Mouse (Mus musculus) myocyte (in vitro differentiated cells): ENCODE measurements around the gene Fhad1. TPM values are rescaled to one million over a fixed set of nuclear protein-coding genes. Genes with fewer than 3 reads are reported as not detected.

ENCODE experiments used
- H3K27me3 ChIP-seq: one replicate; pipeline ENCODE4 v1.6.1; 2011; ENCODE audit not compliant: control insufficient read depth, insufficient read depth, insufficient read length
- H3K36me3 ChIP-seq: one replicate; pipeline ENCODE4 v1.6.1; 2011; ENCODE audit not compliant: control insufficient read depth, insufficient read depth
- H3K4me2 ChIP-seq: one replicate; pipeline ENCODE4 v1.6.1; 2011; ENCODE audit warnings: low read depth, control low read depth
- H3K4me3 ChIP-seq: one replicate; pipeline ENCODE4 v1.5.1; 2011; ENCODE audit warnings: mild to moderate bottlenecking, control low read depth, moderate library complexity
- H3K79me2 ChIP-seq: one replicate; pipeline ENCODE4 v1.6.1; 2011; ENCODE audit not compliant: control insufficient read depth, insufficient read depth
- H3ac ChIP-seq: one replicate; pipeline ENCODE4 v1.6.1; 2011; ENCODE audit not compliant: control insufficient read depth, insufficient read length
- CEBPB ChIP-seq: IDR thresholded peaks from 2 replicates; pipeline ENCODE4 v1.6.1; 2011; ENCODE audit warnings: mild to moderate bottlenecking, moderate library complexity; ENCODE audit not compliant: poor library complexity, insufficient read depth, severe bottlenecking
- E2F4 ChIP-seq: IDR thresholded peaks from one replicate; pipeline ENCODE4 v1.6.1; 2011; ENCODE audit warnings: mild to moderate bottlenecking, control low read depth, moderate library complexity; ENCODE audit not compliant: insufficient read depth
- MAX ChIP-seq: IDR thresholded peaks from one replicate; pipeline ENCODE4 v1.6.1; 2011; ENCODE audit warnings: low read depth, mild to moderate bottlenecking, control low read depth
- MYOD1 ChIP-seq, 3 experiments: IDR thresholded peaks; one replicate each; pipeline ENCODE4 v1.6.1; 2011; ENCODE audit warnings: control low read depth in 2 of 3, low read depth in 2 of 3, mild to moderate bottlenecking in 2 of 3, moderate library complexity in 1 of 3; ENCODE audit not compliant: insufficient read length in 2 of 3, control insufficient read depth in 1 of 3
- MYOG ChIP-seq, 3 experiments: IDR thresholded peaks; one replicate each; pipeline ENCODE4 v1.6.1; 2011; ENCODE audit warnings: control low read depth in 2 of 3, low read depth in 2 of 3, mild to moderate bottlenecking in 2 of 3; ENCODE audit not compliant: insufficient read length in 2 of 3, control insufficient read depth in 1 of 3, insufficient read depth in 1 of 3
- POLR2A ChIP-seq: IDR thresholded peaks from one replicate; pipeline ENCODE4 v1.6.1; 2011; ENCODE audit warnings: low read depth, mild to moderate bottlenecking, control low read depth, moderate library complexity; ENCODE audit not compliant: insufficient read length
- POLR2AphosphoS2 ChIP-seq: IDR thresholded peaks from one replicate; pipeline ENCODE4 v1.6.1; 2011; ENCODE audit warnings: low read depth, control low read depth; ENCODE audit not compliant: insufficient read length
- REST ChIP-seq: IDR thresholded peaks from one replicate; pipeline ENCODE4 v1.6.1; 2011; ENCODE audit warnings: mild to moderate bottlenecking, control low read depth, moderate library complexity; ENCODE audit not compliant: insufficient read depth, insufficient read length
- SRF ChIP-seq: IDR thresholded peaks from one replicate; pipeline ENCODE4 v1.6.1; 2011; ENCODE audit warnings: low read depth; ENCODE audit not compliant: control insufficient read depth, insufficient read length
- TCF12 ChIP-seq: IDR thresholded peaks from one replicate; pipeline ENCODE4 v1.6.1; 2011; ENCODE audit warnings: mild to moderate bottlenecking, control low read depth; ENCODE audit not compliant: poor library complexity, insufficient read depth, severe bottlenecking
- TCF3 ChIP-seq: IDR thresholded peaks from one replicate; pipeline ENCODE4 v1.6.1; 2011; ENCODE audit warnings: low read depth, control low read depth; ENCODE audit not compliant: insufficient read length
- USF1 ChIP-seq: IDR thresholded peaks from one replicate; pipeline ENCODE4 v1.6.1; 2011; ENCODE audit warnings: low read depth, mild to moderate bottlenecking, control low read depth, moderate library complexity
- polyA plus RNA-seq: library from polyadenylated mRNA; unstranded; fragments of >200 nt; fragmentation: generic; extraction: Trizol; gene quantifications from one replicate; pipeline ENCODE4 v1.2.1, GENCODE M21; 2012; ENCODE audit warnings: missing spikeins

The Fhad1 gene
- polyA plus RNA-seq, 1 experiment: 0.17 TPM

GRCm38 (mm10) chr4:141864506-141864905 lies 150.4 kb downstream of the Fhad1 start:
- Histone ChIP-seq H3K36me3 (no peaks in the 10 kb centered on the region), H3K4me3 (no peak overlapping the region), H3K79me2 (no peaks in the 10 kb centered on the region), H3K27me3 (no peaks in the 10 kb centered on the region), H3K4me2 (no peak overlapping the region), H3ac (no peak overlapping the region)
- TF ChIP-seq USF1: no peak
- no peak for TF ChIP-seq TCF3
- no peak for TF ChIP-seq POLR2AphosphoS2
- TF ChIP-seq MAX: no peak
- TF ChIP-seq MYOG (IDR thresholded peaks at IDR 0.05; ENCODE audit: control insufficient read depth in 1 of 3, insufficient read depth in 1 of 3, insufficient read length in 2 of 3, low read depth in 2 of 3): no peak
- TF ChIP-seq E2F4: no peak
- no peak for TF ChIP-seq TCF12
- TF ChIP-seq POLR2A: no peak
- no peak for TF ChIP-seq REST
- no peak for TF ChIP-seq CEBPB
- no peak for TF ChIP-seq SRF
- TF ChIP-seq MYOD1 (IDR thresholded peaks at IDR 0.05; ENCODE audit: control insufficient read depth in 1 of 3, insufficient read length in 2 of 3, low read depth in 2 of 3): no peak

DNA sequence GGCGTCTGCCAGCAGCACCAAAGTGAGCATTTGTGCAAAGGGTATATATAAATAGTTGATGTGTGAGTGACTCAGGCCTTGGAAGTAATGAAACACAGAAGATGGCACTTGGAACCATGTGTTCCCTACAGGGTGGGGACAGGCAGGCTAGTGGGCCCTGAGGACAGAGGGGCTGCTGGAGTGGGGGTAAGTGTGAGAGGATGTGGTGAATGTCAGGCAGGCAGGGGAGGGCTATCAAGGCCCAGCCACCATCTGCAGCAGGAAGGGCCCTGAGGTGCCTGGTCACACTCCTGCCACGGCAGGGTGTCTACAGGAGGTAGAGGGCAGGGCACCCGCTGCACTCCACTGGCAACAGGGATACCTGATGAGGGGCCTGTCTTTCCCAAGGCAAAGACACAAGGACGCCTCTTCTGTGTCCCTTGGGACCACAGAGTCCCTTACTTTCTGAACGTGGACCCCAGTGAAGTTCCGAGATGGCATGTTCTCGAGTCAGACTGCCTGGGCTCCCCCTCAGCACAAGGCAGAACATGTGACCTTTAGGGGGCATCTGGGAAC lies 151.1 kb downstream of the Fhad1 start:
- Histone ChIP-seq H3K4me2 (no peak overlapping the region), H3K36me3 (no peaks in the 10 kb centered on the region), H3K4me3 (no peak overlapping the region), H3ac (no peak overlapping the region), H3K27me3 (no peaks in the 10 kb centered on the region), H3K79me2 (no peaks in the 10 kb centered on the region)
- TF ChIP-seq REST: no peak
- no peak for TF ChIP-seq USF1
- no peak for TF ChIP-seq MYOG (IDR thresholded peaks at IDR 0.05; ENCODE audit: control insufficient read depth in 1 of 3, insufficient read depth in 1 of 3, insufficient read length in 2 of 3, low read depth in 2 of 3)

DNA sequence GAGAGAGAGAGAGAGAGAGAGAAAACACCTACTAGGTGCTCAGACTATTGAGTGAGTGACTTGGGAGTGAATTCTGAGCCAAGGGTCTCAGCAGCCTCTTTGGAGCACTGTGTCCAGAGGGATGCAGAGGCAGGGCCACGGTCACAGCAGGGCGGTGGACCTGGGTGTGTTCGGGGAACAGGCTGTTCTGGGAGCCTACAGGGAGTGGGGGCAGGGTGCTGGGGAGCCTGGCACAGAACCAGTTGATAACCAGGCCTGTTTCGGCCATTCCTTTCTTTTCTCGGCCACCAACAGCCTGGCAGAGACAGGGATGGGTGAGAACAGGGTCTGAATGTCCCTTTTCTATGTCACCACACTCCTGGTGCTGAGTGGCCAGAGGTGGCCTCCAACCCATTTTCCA lies 152.0 kb downstream of the Fhad1 start:
- Histone ChIP-seq H3K79me2 (no peaks in the 10 kb centered on the region), H3K27me3 (no peaks in the 10 kb centered on the region), H3K4me3 (no peak overlapping the region), H3K4me2 (no peak overlapping the region), H3ac (no peak overlapping the region), H3K36me3 (no peaks in the 10 kb centered on the region)
- TF ChIP-seq SRF (no peak), USF1 (no peak), CEBPB (no peak), POLR2AphosphoS2 (no peak), TCF12 (no peak), E2F4 (no peak), POLR2A (no peak), MAX (no peak), REST (no peak), MYOG (IDR thresholded peaks at IDR 0.05; ENCODE audit: control insufficient read depth in 1 of 3, insufficient read depth in 1 of 3, insufficient read length in 2 of 3, low read depth in 2 of 3) (no peak), MYOD1 (IDR thresholded peaks at IDR 0.05; ENCODE audit: control insufficient read depth in 1 of 3, insufficient read length in 2 of 3, low read depth in 2 of 3) (no peak), TCF3 (no peak)

- no peak overlapping the region for H3K4me2 ChIP-seq
- H3K36me3 ChIP-seq: no peaks in the 10 kb centered on the region
Measured at GRCm38 (mm10) chr4:141861591-141862295, 153.1 kb downstream of the Fhad1 start.

More at GRCm38 (mm10) chr4:141861591-141862295, 153.1 kb downstream of the Fhad1 start:
- H3K79me2 ChIP-seq: no peaks in the 10 kb centered on the region
- H3ac ChIP-seq: no peak overlapping the region
- no peak for TF ChIP-seq TCF3
- TF ChIP-seq MYOG (IDR thresholded peaks at IDR 0.05; ENCODE audit: control insufficient read depth in 1 of 3, insufficient read depth in 1 of 3, insufficient read length in 2 of 3, low read depth in 2 of 3): no peak
- TF ChIP-seq USF1: no peak
- no peak for TF ChIP-seq SRF
- no peak for TF ChIP-seq POLR2AphosphoS2
- no peak for TF ChIP-seq POLR2A
- TF ChIP-seq REST: no peak
- TF ChIP-seq TCF12: no peak
- TF ChIP-seq CEBPB: no peak
- TF ChIP-seq E2F4: no peak
- no peak for TF ChIP-seq MYOD1 (IDR thresholded peaks at IDR 0.05; ENCODE audit: control insufficient read depth in 1 of 3, insufficient read length in 2 of 3, low read depth in 2 of 3)
- no peak for TF ChIP-seq MAX
- no peaks in the 10 kb centered on the region for H3K27me3 ChIP-seq
- H3K4me3 ChIP-seq: no peak overlapping the region
